Mouse (Mus musculus) G1E (cell line): ENCODE data around the gene Acadvl.

Source experiments
- CTCF ChIP-seq: IDR thresholded peaks from 2 replicates; pipeline ENCODE4 v1.5.1; 2012; ENCODE audit warnings: low read depth, low read length, inconsistent platforms, mixed read lengths
- GATA1 ChIP-seq: IDR thresholded peaks from 2 replicates; pipeline ENCODE4 v1.6.1; 2012; ENCODE audit warnings: borderline replicate concordance, low read length, inconsistent platforms, mixed read lengths
- GATA2 ChIP-seq: IDR thresholded peaks from 2 replicates; pipeline ENCODE4 v1.6.1; 2012; ENCODE audit warnings: low read depth, low read length, inconsistent platforms, borderline replicate concordance

- TF ChIP-seq CTCF (no peak), GATA2 (no peak), GATA1 (no peak)
These were observed 23.0 kb upstream of the Acadvl start for GRCm38 (mm10) chr11:70038174-70038573.
